Mouse (Mus musculus) kidney, adult 11 months (tissue): Measurements from ENCODE around the gene Mlc1.

ENCODE experiments used
- DNase-seq: peaks from one replicate; pipeline ENCODE4 v3.0.0; 2022

The Mlc1 gene

DNA sequence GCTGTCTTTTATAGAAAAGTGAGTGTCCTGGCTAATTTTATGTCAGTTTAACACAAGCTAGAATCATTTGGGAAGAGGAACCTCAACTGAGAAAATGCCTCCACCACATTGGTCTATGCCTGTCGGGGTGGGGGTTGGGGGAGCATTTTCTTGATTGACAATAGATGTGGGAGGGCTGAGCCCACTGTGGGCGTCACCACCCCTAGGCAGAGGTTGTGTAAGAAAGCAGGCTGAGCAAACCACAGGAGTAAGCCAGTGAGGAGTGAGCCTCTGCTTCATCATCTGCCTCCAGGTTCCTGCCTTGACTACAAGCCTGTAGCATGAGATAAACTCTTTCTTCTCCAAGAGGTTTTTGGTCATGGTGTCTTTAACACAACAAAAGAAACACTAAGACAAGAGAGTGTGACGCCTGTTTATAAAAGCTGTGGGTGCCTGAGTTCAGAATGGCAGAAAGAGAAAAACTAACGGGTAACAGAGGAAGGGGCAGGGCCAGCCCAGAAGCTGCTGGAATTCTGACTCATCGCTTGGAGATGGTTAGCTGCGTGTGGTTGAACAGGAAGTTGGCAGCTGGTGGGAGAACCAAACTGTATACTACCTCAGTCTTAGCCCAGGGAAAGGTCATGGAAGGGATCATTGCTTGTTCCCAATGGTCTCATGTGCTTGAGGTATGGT, 42.1 kb downstream of the Mlc1 start:
- DNase-seq, result no peak

DNA sequence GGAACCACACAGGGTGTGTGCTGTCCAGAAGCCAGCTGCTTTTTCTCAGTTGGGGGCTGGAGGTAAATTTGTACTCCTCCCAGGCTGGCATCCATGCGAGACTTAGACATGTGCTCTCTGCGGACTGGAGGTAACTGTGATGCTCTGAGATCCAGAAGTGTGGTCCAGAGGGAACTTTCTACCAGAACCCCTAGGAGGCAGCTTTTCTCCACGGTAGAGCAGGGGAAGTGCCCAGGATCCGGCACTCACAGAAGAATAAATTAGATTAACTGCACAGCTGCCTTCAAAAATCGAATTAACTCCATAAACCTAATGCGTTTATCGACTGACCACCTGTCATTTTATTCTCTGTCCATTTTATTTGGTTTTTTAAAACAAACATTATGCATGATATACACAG, 44.7 kb downstream of the Mlc1 start:
- no peak for DNase-seq

DNA sequence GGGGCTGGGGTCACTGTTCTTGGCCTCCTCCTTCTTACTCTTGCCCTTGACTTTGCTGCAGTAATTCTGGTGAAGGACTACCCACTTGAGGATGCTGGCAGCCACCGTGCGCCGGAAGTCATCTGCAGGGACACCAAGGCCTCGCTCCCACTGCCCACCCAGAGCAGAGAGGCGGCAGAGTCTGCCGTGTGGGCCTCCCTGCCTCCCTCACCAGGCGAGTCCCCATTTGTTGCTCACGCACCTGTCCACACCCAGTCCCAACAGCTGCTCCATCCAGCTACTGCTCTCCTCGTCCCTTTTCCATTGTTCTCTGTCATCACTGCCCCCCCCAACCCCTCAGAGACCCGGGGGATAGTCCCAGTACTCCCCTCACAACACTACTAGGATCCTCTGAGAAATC, 46.1 kb downstream of the Mlc1 start:
- no peak for DNase-seq

DNA sequence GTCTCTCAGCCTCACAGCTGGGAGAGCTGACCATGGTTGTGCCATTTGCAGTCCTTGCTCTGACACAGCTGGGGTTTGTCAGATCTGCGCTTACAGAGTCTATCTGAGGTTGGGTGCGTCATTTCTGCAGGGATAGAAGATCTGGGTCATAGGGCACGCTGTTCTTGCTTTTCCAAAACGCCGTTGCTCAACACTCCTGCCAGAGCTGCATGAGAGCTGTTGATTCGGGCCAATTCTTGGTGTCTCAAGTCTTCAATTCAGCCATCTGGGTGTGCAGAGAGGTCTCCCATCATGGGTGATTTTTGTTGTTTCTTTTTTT, 56.9 kb downstream of the Mlc1 start:
- peak; percentile 47 for DNase-seq

DNA sequence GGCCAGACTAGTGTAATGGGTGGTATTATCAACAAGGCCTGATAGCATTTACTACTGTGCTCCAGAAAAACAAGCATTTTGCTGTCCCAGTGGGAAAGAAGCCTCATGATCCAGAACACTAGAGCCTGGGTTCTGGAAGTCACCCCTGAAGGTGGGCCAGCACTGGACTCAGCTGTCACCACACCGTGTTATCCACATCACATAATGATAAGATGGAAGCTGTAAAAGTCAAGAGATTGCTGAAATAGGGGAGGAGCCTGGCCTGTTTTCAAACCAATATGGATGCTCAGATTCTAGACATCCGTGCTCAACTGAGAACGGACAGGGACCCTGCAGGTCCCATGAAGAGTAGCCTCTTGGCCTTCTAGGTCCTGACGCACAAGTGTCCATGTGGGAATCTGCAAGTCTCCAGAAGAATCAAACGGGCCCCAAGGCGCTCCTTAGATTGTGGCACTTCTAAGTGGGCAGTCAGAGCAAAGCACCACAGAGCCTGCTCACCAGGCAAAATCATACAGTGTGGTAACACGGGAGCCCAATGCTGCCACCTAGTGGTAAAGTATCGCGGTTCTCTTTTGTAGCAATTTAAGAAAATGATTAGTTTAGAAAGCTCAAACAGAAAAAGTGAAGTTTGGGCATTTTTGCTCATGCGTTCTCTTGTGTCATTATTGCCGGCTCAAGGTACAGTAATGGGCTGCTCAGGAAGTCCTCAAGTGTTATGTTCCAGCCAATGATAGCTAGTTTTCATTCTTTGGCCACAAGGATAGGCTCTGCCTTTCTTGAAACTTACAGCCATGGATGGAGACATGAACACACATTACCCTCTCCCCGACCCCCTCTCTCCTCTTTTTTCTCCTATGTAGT, 57.4 kb downstream of the Mlc1 start:
- DNase-seq, result peak; percentile 69

DNA sequence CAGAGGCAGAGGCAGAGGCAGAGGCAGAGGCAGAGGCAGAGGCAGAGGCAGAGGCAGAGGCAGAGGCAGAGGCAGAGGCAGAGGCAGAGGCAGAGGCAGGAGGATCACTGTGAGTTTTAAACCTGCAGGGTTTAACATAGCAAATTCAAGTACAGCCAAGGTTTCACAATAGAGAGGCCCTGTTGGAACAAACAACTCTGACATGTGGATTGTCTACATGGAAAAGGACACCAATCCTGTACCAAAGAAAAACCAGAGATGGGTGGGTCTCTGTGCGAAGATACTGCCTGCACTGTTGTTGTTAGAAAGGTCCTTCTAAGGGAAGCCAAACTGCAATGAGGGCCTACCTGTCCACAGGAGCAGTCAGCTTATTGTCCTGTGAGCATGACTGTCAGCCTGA, 58.7 kb downstream of the Mlc1 start:
- no peak for DNase-seq

DNA sequence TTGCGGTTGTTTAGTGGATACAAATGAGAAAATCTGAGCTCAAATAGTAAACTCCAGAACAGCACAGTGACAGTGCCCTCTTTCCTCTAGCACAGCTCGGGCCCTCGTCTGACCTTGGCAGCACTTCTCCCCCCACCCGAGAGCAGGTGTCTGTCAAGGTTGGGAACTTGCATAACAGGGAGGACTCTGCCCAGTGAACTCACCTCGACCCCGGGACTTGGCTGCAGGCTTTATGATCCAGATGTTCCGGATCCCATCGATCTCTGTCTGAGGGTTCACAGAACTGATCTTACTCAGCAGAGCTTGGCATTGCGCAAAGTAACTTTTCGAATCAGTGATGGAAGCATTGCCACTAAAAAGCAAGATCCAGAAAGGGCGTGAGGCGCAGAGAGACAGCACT, 59.5 kb downstream of the Mlc1 start:
- DNase-seq, result peak; percentile 92

DNA sequence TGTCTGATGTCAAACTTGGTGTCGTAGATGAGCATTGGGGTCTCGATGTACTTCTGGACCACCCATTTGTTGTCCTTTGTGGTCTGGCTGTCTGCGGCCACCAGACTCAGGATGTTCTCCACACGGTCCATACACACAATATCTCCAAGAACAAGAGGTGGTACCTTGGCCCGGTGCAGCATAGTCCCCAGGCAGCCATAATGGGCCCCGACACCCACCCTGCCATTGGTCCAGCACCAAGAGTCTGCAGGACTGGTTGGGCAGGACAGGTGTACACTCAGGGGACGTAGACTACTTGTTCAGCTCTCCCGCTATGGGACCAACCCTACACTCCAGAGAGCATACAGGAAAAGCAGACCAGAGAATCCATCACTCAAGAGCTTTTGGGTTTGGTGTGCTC, 61.7 kb downstream of the Mlc1 start:
- no peak for DNase-seq

DNA sequence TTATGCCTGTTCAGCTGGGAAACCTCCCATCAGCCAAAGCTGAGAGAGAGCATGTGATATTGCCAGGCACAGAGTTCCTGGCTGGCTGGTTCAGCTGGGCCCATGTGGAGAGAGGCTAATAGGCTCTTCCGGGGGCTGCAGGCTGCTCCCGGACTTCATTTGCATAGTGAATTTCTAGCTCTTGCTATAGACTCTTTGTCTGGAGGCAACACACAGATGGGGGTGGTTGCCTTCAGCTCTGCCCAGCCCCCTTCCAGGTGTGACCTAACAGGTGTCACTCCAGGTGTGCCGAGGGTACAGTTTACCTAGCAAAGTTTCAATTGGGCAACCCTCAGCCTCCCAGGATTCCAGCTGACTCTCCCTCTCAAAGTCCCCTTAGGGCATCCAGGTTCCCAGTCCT, 62.4 kb downstream of the Mlc1 start:
- no peak for DNase-seq

DNA sequence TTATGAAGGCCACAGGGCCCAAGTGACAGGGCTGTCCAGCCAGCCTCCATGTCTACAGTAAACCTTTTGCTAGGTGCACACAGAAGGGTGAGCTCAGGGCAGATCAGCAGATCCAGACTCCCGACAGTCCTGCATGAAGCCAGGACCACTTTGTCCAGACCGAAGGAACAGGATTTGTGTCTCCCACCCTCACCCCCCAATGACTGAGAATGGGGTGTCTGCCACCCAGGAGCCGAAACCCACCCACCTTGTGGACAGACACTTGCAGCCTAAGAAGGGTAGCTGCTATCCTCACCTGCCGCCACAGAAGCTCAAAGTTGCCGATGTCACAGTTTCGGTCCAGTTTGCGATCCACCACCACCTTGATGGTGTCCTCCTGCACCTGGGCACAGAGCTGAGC, 63.8 kb downstream of the Mlc1 start:
- DNase-seq, result no peak

DNA sequence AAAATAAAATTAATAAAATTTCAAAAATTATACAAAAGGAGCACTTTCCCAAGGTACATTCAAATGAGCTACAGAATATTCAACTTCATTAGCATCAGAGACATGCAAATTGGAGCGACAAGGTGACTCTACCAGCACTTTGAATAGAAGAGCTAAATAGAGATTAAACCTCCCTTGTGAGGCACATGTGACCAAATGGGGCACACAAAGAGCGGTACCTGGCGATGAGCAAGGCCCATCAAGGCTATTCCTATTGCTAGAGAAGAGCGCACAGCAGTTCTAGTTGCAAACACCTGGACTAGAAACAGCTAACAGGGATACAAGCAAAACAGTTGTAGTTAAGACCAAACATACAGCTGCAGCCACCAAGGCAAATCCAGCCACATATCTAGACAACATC, 72.5 kb downstream of the Mlc1 start:
- DNase-seq, result no peak
